Mouse (Mus musculus): ENCODE data around the gene Natd1.

DNA sequence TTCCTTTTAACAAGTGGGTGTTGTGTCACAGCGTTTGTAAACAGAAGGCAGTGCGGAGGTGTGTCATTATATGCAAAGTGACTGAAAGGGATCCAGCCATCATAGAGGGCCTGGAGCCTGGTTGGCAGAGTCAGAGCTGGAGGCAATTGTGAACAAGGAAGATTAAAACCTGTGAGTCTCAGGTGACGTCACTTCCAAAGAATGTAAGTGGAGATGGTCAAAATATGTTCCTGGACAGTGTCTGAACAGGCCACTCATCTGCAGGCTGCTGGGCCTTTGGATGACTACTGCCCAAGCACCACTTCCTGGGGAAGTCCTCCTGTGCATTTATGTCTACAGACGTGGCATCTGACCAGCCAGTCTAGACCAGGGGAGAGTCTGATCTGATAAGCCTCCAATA, 651 bp upstream of the Natd1 start:
- TF ChIP-seq MAFK (IDR thresholded peaks at IDR 0.05; ENCODE audit: insufficient read depth, low read depth, low read length) (no peak), CHD2 (IDR thresholded peaks at IDR 0.05; ENCODE audit: low read depth, low read length) (no peak), ZNF384 (IDR thresholded peaks at IDR 0.05; ENCODE audit: low read depth, low read length) (no peak), HCFC1 (IDR thresholded peaks at IDR 0.05; ENCODE audit: borderline replicate concordance, insufficient read depth, low read length) (no peak), ZC3H11A (IDR thresholded peaks at IDR 0.05; ENCODE audit: borderline replicate concordance, low read depth, low read length) (no peak)
